Mouse (Mus musculus): Measurements from ENCODE around the gene Smg6. TPM values are rescaled to one million over a fixed set of nuclear protein-coding genes. Genes with fewer than 3 reads are reported as not detected.

The Smg6 gene
- polyA plus RNA-seq, 1 experiment from 2014 or later, result 11.2 TPM

GRCm38 (mm10) chr11:74897678-74898516 lies 27.7 kb upstream of the Smg6 start, which contains the start of gene Tsr1:
Gene Tsr1 (plus strand): TSS chr11:74898071.
- H3K27me3 ChIP-seq (ENCODE audit: control insufficient read depth, insufficient read depth, low read length), result no peaks in the 10 kb centered on the region
- H3K9me3 ChIP-seq (replicated peaks; ENCODE audit: control insufficient read depth, low read length), result no peaks in the 10 kb centered on the region
- peaks cover 28% of the 10 kb centered on the region for H3K36me3 ChIP-seq (ENCODE audit: control insufficient read depth, insufficient read depth)
- WGBS, result under 1% methylated on average over 54 of the region's 54 CpGs
- ATAC-seq (replicated peaks; ENCODE audit: extremely low read depth, insufficient read depth, low FRiP score), result peak; percentile 83
- peak within 1 kb of the TSS; percentile 93 for H3K4me3 ChIP-seq (ENCODE audit: low read length)
- peaks cover 8% of the 10 kb centered on the region for H3K4me1 ChIP-seq (ENCODE audit: control insufficient read depth, insufficient read depth, low read length)
- H3K4me2 ChIP-seq (ENCODE audit: low read depth, low read length), result peak within 1 kb of the TSS; percentile 98
- peak within 1 kb of the TSS; percentile 88 for H3K27ac ChIP-seq (ENCODE audit: low read length)
- H3K9ac ChIP-seq (ENCODE audit: low read length), result peak within 1 kb of the TSS; percentile 85

- Histone ChIP-seq H3K9ac (ENCODE audit: low read length) (peak overlapping the region; percentile 85), H3K27me3 (ENCODE audit: control insufficient read depth, insufficient read depth, low read length) (no peaks in the 10 kb centered on the region), H3K9me3 (replicated peaks; ENCODE audit: control insufficient read depth, low read length) (no peaks in the 10 kb centered on the region), H3K4me1 (ENCODE audit: control insufficient read depth, insufficient read depth, low read length) (peaks cover 8% of the 10 kb centered on the region), H3K4me3 (ENCODE audit: low read length) (peak overlapping the region; percentile 93), H3K27ac (ENCODE audit: low read length) (peak overlapping the region; percentile 88), H3K4me2 (ENCODE audit: low read depth, low read length) (peak overlapping the region; percentile 98), H3K36me3 (ENCODE audit: control insufficient read depth, insufficient read depth) (peaks cover 34% of the 10 kb centered on the region)
- no peak for ATAC-seq (replicated peaks; ENCODE audit: extremely low read depth, insufficient read depth, low FRiP score)
- WGBS, result 1% methylated on average over 7 of the region's 7 CpGs
Observed at GRCm38 (mm10) chr11:74898517-74898827, 27.2 kb upstream of the Smg6 start.

GRCm38 (mm10) chr11:74901555-74901954 lies 24.1 kb upstream of the Smg6 start:
- no peaks in the 10 kb centered on the region for H3K9me3 ChIP-seq (replicated peaks; ENCODE audit: control insufficient read depth, low read length)
- H3K4me3 ChIP-seq (ENCODE audit: low read length), result no peak overlapping the region
- H3K36me3 ChIP-seq (ENCODE audit: control insufficient read depth, insufficient read depth), result peaks cover 64% of the 10 kb centered on the region
- no peaks in the 10 kb centered on the region for H3K27me3 ChIP-seq (ENCODE audit: control insufficient read depth, insufficient read depth, low read length)
- no peak overlapping the region for H3K9ac ChIP-seq (ENCODE audit: low read length)
- no peak for ATAC-seq (replicated peaks; ENCODE audit: extremely low read depth, insufficient read depth, low FRiP score)
- no peak overlapping the region for H3K4me2 ChIP-seq (ENCODE audit: low read depth, low read length)
- WGBS, result 86% methylated on average over 6 of the region's 6 CpGs
- no peak overlapping the region for H3K27ac ChIP-seq (ENCODE audit: low read length)
- H3K4me1 ChIP-seq (ENCODE audit: control insufficient read depth, insufficient read depth, low read length), result peaks cover 6% of the 10 kb centered on the region

GRCm38 (mm10) chr11:74902416-74902815 lies 23.2 kb upstream of the Smg6 start:
- H3K36me3 ChIP-seq (ENCODE audit: control insufficient read depth, insufficient read depth), result peaks cover 72% of the 10 kb centered on the region
- ATAC-seq (replicated peaks; ENCODE audit: extremely low read depth, insufficient read depth, low FRiP score), result no peak
- H3K4me3 ChIP-seq (ENCODE audit: low read length), result no peak overlapping the region
- H3K4me2 ChIP-seq (ENCODE audit: low read depth, low read length), result no peak overlapping the region
- H3K9ac ChIP-seq (ENCODE audit: low read length), result no peak overlapping the region
- peaks cover 6% of the 10 kb centered on the region for H3K4me1 ChIP-seq (ENCODE audit: control insufficient read depth, insufficient read depth, low read length)
- WGBS, result 87% methylated on average over 5 of the region's 5 CpGs
- no peaks in the 10 kb centered on the region for H3K9me3 ChIP-seq (replicated peaks; ENCODE audit: control insufficient read depth, low read length)
- H3K27ac ChIP-seq (ENCODE audit: low read length), result no peak overlapping the region
- H3K27me3 ChIP-seq (ENCODE audit: control insufficient read depth, insufficient read depth, low read length), result no peaks in the 10 kb centered on the region

- no peaks in the 10 kb centered on the region for H3K9me3 ChIP-seq (replicated peaks; ENCODE audit: control insufficient read depth, low read length)
- no peak overlapping the region for H3K4me2 ChIP-seq (ENCODE audit: low read depth, low read length)
- WGBS, result 93% methylated on average over 6 of the region's 6 CpGs
- H3K9ac ChIP-seq (ENCODE audit: low read length), result no peak overlapping the region
- H3K27ac ChIP-seq (ENCODE audit: low read length), result no peak overlapping the region
- ATAC-seq (replicated peaks; ENCODE audit: extremely low read depth, insufficient read depth, low FRiP score), result no peak
- H3K4me1 ChIP-seq (ENCODE audit: control insufficient read depth, insufficient read depth, low read length), result no peaks in the 10 kb centered on the region
- H3K36me3 ChIP-seq (ENCODE audit: control insufficient read depth, insufficient read depth), result peaks cover 74% of the 10 kb centered on the region
- H3K27me3 ChIP-seq (ENCODE audit: control insufficient read depth, insufficient read depth, low read length), result no peaks in the 10 kb centered on the region
- no peak overlapping the region for H3K4me3 ChIP-seq (ENCODE audit: low read length)
Observed at GRCm38 (mm10) chr11:74907850-74908249, 17.8 kb upstream of the Smg6 start.

- Histone ChIP-seq H3K27me3 (ENCODE audit: control insufficient read depth, insufficient read depth, low read length) (no peaks in the 10 kb centered on the region), H3K4me1 (ENCODE audit: control insufficient read depth, insufficient read depth, low read length) (no peaks in the 10 kb centered on the region), H3K27ac (ENCODE audit: low read length) (no peak overlapping the region), H3K4me3 (ENCODE audit: low read length) (no peak overlapping the region), H3K36me3 (ENCODE audit: control insufficient read depth, insufficient read depth) (peaks cover 65% of the 10 kb centered on the region), H3K9me3 (replicated peaks; ENCODE audit: control insufficient read depth, low read length) (no peaks in the 10 kb centered on the region), H3K9ac (ENCODE audit: low read length) (no peak overlapping the region), H3K4me2 (ENCODE audit: low read depth, low read length) (no peak overlapping the region)
- ATAC-seq (replicated peaks; ENCODE audit: extremely low read depth, insufficient read depth, low FRiP score), result no peak
- WGBS, result 80% methylated on average over 12 of the region's 12 CpGs
Observed at GRCm38 (mm10) chr11:74908618-74909399, 16.8 kb upstream of the Smg6 start.

GRCm38 (mm10) chr11:74909978-74910377 lies 15.6 kb upstream of the Smg6 start:
- H3K4me1 ChIP-seq (ENCODE audit: control insufficient read depth, insufficient read depth, low read length), result no peaks in the 10 kb centered on the region
- WGBS, result 90% methylated on average over 4 of the region's 4 CpGs
- peaks cover 54% of the 10 kb centered on the region for H3K36me3 ChIP-seq (ENCODE audit: control insufficient read depth, insufficient read depth)
- no peak for ATAC-seq (replicated peaks; ENCODE audit: extremely low read depth, insufficient read depth, low FRiP score)
- H3K9me3 ChIP-seq (replicated peaks; ENCODE audit: control insufficient read depth, low read length), result no peaks in the 10 kb centered on the region
- H3K4me2 ChIP-seq (ENCODE audit: low read depth, low read length), result no peak overlapping the region
- H3K27me3 ChIP-seq (ENCODE audit: control insufficient read depth, insufficient read depth, low read length), result no peaks in the 10 kb centered on the region
- no peak overlapping the region for H3K4me3 ChIP-seq (ENCODE audit: low read length)
- no peak overlapping the region for H3K9ac ChIP-seq (ENCODE audit: low read length)
- no peak overlapping the region for H3K27ac ChIP-seq (ENCODE audit: low read length)

GRCm38 (mm10) chr11:74912492-74912891 lies 13.1 kb upstream of the Smg6 start:
- no peak overlapping the region for H3K9ac ChIP-seq (ENCODE audit: low read length)
- peaks cover 30% of the 10 kb centered on the region for H3K36me3 ChIP-seq (ENCODE audit: control insufficient read depth, insufficient read depth)
- no peak overlapping the region for H3K4me2 ChIP-seq (ENCODE audit: low read depth, low read length)
- H3K27me3 ChIP-seq (ENCODE audit: control insufficient read depth, insufficient read depth, low read length), result no peaks in the 10 kb centered on the region
- no peak for ATAC-seq (replicated peaks; ENCODE audit: extremely low read depth, insufficient read depth, low FRiP score)
- H3K4me3 ChIP-seq (ENCODE audit: low read length), result no peak overlapping the region
- H3K9me3 ChIP-seq (replicated peaks; ENCODE audit: control insufficient read depth, low read length), result no peaks in the 10 kb centered on the region
- no peak overlapping the region for H3K27ac ChIP-seq (ENCODE audit: low read length)
- H3K4me1 ChIP-seq (ENCODE audit: control insufficient read depth, insufficient read depth, low read length), result peaks cover 10% of the 10 kb centered on the region
- 81% methylated on average over 3 of the region's 3 CpGs for whole genome bisulfite sequencing

- H3K9me3 ChIP-seq (replicated peaks; ENCODE audit: control insufficient read depth, low read length), result no peaks in the 10 kb centered on the region
- no peak overlapping the region for H3K9ac ChIP-seq (ENCODE audit: low read length)
- no peak overlapping the region for H3K4me2 ChIP-seq (ENCODE audit: low read depth, low read length)
- H3K27ac ChIP-seq (ENCODE audit: low read length), result no peak overlapping the region
- 74% methylated on average over 6 of the region's 6 CpGs for WGBS
- no peak for ATAC-seq (replicated peaks; ENCODE audit: extremely low read depth, insufficient read depth, low FRiP score)
- H3K4me1 ChIP-seq (ENCODE audit: control insufficient read depth, insufficient read depth, low read length), result peaks cover 10% of the 10 kb centered on the region
- no peaks in the 10 kb centered on the region for H3K27me3 ChIP-seq (ENCODE audit: control insufficient read depth, insufficient read depth, low read length)
- no peak overlapping the region for H3K4me3 ChIP-seq (ENCODE audit: low read length)
- peaks cover 11% of the 10 kb centered on the region for H3K36me3 ChIP-seq (ENCODE audit: control insufficient read depth, insufficient read depth)
Observed at GRCm38 (mm10) chr11:74919249-74919648, 6.4 kb upstream of the Smg6 start.
